Mouse (Mus musculus) thymus, postnatal 0 days (tissue): Measurements from ENCODE around the gene Atg101. TPM values are rescaled to one million over a fixed set of nuclear protein-coding genes. Genes with fewer than 3 reads are reported as not detected.
"Not testable (repeated sequence)": the region's sequence is repeated elsewhere in the genome, so short reads cannot be mapped to it uniquely, and the experiment has no call there.

Experiments used
- DNase-seq: peaks from one replicate; pipeline ENCODE4 v3.0.0-alpha.2; 2015; ENCODE audit warnings: low spot score
- polyA plus RNA-seq: library from polyadenylated mRNA; unstranded; fragments of >200 nt; fragmentation: Nextera tagmentation; extraction: Ambion mirVana; gene quantifications from 2 replicates; pipeline ENCODE4 v1.2.1, GENCODE M21; 2015

Atg101 gene
- polyA plus RNA-seq, 1 experiment from 2014 or later = 95.1 TPM

DNA sequence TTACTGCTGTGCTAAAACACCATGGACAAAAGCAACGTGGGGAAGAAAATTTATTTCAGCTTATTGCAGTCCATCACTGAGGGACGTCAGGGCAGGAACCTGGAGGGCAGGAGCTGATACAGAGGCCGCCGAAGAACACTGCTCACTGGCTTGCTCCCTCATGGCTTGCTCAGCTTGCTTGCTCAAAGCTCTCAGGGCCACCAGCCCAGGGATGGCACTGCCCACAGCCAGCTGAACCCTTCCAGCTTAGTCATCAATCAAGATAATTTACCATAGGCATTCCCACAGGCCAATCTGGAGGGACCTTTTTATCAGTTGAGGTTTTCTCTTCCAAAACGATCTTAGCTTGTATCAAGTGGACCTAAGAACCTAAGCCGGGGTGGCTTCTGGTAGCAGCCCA lies 27.9 kb downstream of the Atg101 start:
- no peak for DNase-seq

DNA sequence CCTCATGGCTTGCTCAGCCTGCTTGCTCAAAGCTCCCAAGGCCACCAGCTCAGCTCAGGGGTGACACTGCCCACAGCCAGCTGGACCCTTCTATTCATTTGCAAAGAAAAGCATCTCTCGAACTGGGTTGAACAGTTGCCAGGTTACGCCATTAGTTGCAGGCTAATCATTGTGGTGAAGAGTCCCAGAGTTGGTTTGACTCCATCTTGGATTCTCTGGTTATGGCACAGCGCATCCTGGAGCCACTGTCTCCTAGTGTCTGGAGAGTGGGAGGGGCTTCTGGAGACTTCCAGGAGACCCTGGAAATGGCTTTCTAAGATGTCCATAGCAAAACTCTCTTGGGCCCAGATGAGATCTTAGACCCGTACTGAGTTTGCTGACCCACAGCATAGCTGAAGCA lies 31.3 kb downstream of the Atg101 start:
- no peak for DNase-seq

DNA sequence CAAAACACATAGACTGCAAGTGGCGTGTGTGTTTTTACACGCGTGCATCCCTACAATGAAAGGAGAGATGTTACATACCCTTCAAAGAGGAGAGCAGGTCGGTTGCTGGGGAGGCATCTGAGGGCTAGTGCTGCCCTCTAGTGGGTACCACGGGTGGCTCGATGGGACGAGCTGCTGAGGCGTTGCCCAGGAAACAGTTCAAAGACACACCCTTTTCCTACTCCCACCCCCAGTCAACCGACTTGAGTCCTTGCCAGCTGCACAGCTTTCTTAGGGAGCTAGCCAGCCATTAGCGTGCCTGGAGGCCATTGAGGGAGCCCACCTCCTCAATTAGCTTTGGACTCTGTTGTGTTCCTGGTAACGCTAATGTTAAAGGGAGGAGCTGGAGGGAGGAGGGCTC lies 31.8 kb downstream of the Atg101 start:
- DNase-seq = peak; percentile 91

DNA sequence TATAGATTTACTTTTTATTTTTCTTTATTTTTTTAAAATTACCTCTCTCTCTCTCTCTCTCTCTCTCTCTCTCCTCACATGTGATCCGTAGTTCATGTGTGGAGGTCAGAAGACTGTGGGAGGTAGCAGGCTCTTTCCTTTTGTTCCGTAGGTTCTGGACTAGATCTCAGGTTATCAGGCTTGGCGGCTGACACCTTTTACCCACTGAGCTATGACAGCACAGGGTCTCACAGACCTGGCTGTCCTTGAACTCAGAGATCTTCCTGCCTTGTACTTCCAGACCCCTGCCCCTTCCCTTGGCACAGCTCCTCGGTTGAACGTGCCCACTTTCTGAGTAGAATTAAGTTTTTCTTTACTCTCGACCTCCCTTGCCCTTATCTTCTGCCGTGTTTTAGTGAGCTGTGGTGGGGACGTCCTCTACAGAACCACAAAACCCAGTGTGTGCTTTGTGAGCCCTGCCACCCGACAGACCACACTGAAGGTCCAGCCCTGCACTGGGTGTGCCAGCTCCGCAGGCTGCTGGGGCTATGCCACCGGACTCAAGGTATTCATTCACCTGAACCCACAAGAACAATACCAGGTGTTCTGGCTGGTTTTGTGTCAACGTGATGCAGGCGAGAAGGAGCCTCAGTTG lies 32.3 kb downstream of the Atg101 start:
- no peak for DNase-seq

DNA sequence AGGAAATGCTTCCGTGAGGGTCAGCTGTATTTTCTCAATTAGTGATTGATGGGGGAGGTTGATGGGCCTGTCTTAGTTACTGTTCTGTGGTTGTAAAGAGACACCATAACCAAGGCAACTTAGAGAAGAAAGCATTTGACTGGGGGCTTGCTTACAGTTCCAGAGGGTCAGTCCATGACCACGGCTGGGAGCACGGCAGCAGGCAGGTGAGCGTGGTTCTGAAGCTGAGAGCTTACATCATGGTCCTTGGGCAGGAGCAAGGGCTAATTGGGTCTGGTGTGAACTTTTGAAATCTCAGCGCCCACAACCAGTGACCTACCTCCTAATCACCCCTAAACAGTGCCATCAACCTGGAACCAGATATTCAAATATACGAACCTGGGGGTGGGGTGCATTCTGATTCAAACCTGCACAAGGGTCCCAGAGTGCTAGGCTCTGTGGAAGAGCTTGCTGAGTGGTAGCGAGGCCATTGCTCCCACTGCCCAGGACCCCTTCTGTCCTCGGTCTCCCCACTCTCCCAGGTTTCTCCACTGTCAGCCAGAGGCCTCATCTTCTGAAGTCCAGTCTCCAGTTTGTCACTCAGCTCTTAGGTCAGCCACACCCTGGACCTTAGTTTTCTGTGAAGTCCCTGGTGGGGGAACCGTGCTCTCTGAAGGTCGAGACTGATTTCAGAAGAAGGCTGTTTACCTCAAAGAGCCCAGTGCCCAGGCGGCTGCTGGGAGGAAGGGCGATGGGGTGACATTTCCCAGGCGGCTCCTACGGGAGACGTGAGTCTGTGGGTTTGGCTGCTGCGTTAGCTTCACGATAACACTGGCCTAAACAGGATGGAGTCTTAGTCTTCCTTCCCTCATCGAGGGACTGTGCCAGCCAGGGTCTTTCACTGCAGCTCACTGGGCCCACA lies 33.1 kb downstream of the Atg101 start:
- no peak for DNase-seq

DNA sequence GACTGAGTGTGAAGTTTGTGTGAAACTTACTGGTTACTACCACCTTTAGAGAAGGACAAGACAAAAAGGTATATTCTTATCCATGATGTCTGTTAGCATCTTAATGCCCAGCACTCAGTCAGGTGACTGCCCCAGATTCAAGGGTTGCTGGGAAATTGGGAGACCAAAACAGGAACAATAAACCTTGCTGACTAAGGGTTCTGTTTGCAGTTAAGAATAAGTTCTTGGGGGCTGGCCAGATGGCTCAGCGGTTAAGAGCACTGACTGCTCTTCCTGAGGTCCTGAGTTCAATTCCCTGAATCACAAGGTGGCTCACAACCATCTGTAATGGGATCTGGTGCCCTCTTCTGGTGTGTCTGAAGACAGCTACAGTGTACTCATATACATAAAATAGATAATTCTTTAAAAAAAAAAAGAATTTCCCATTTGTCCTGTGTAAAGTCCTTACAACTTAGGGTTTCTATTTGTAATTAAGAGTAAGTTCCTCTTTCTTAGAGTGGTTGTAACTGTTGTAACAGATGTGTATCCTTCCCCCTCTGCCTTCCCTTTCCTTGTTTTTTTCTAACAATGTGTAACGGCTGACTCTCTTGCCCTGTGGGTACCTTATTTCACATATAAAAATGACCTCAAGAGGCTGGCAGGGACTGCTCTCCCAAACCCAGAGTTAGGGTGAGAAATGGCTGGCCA lies 33.9 kb downstream of the Atg101 start:
- no peak for DNase-seq

DNA sequence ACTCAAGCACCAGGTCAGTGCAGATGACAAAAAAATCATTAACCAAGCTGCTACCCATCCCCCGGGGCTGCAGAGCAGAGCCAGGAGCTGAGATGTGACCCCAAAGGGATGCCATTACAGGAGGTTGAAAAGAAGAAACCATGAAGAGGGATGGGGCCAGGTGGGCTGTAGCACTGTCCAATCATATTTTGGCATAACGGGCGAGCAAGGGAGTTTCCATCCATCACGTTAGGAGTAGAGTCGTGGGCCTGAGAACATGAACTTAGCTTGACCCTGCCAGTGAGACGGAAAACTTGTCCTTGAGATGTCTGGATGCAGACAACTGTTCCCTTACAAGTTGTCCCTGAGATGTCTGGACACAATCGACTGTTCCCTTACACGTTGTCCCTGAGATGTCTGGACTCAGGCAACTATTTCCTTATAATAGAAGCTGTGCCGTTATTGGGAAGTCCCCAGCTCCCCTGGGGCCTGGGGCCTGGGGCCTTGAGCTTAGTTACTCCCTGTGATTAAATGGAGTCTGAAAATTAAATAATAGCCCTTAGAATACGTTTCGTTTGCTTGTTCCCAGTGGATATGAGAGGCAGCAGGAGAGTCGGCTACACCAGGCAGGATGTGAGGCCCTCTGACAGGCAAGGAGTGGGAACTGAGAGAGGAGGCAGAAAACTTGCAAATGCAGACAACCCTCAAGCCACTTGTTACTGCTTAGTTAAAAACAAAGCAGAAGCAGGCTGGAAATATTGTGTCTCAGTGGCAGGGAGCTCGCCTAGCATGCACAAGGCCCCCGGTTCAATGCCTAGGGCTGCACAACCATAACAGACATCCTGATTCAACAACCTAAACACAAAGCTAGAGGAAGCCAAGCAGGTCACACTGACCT lies 35.1 kb downstream of the Atg101 start:
- no peak for DNase-seq

DNA sequence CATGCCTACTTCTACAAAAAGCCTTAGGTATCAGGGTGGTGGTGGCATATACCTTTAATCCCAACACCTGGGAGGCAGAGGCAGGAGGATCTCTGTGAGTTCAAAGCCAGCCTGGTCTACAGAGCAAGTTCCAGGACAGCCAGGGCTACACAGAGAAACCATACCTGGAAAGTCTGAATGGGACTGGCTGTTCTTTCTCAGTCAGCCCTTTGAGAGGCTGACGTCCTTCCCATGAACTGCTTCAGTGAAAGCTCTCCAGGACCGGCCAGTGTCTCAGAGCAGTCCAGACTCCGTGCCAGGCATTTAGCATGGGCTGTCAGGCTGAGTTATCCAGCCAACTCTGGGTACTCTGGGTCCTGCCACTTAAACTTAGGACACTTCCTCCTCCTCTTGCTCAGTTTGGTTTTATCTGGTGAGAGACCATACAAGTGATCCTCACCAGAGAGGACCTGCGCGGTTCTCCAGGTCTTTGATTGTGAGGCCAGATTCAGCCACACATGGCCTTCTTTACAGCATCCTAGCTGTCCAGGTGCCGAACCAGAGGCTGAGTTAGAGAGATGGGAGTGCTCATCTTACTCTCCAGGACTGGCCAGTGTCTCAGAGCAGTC lies 36.0 kb downstream of the Atg101 start:
- no peak for DNase-seq

DNA sequence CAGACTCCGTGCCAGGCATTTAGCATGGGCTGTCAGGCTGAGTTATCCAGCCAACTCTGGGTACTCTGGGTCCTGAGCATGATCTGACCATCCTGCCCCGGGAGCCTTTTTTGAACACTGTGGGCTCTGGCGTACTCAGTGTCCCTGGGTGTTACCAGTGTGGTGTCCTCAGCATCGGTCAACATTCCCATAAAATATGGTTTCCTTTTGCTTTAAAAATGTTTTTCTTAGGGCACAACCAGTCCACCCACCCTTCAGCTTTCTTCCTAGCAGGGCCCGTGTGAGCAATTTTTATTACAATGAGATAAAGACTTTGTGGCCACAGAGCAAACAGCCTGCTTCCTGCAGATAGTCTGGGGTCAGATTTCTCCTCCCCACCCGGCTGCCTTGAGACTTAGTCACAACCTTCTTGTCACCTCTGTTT lies 36.6 kb downstream of the Atg101 start:
- DNase-seq = no peak

DNA sequence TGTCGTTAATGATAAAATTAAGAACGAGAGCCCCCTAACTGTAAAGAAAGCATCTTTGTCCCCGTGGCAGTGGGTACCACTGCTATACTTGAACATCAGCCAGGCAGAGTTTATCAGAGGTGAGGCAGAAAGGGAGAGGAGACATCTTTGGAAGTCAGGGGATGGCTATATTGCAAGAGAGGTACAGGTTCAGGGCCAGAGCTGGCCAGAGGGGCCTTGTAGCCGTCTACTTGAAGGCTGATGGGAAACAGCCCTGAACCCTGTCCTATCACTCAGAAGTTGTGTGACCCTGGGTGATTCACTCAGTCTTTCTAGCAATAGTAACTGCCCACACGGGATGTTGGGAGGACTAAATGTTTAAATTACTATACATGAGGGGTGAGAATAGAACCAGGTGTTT lies 37.1 kb downstream of the Atg101 start:
- no peak for DNase-seq

DNA sequence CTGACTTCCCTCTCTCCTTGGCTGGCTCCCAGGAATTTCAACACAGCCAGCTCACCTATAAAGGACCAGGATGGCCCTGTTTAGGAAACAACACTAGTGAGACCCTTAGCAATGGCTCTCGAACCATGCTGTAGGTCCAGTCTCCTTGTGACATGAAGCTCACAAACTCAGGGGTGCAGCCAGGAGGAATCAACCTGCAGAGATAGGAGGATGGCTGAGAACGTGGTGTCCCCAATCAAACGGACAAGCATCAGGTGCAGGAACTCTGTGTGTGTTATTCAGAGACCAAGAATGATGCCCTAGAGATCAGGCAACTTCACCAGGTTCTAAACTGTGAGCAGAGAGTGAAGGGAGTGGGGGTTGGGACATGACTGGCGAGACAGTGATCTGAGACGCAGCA lies 38.0 kb downstream of the Atg101 start:
- no peak for DNase-seq

DNA sequence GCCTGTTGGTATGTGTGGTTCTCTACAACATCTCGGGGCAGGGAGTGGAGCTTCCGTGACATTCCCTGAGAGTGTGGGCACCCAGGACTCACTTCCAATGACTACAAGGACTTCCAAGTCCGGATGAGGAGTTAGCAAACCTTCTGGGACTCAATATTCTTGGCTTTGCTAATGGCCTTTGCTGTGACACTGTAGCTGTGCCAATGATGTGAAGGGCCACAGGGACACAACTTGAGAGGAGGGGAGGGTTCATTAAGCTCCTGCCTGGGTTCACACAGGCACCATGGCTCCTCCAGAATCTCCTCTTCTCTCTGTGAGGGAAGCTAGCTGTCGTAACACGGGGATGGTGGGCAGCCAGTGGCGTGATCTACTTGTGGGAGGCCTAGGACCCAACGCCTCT lies 38.6 kb downstream of the Atg101 start:
- no peak for DNase-seq

DNA sequence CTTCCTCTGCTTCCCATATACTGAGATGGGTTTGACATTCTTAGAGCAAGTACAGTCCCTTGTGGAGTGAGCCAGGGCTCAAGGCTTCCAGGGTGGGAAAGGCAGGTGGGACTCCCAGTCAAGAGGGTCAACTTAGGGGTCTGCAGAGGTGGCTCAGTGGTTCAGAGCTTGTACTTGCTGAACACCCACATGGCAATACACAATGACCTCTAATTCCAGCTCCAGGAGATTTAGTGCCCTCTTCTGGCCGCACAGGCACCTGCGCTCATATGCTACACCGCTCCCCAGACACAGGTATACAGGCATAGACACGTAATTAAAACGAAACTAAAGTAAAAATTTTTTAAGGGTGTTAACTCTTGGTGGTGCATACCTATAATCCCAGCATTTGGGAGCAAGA lies 39.4 kb downstream of the Atg101 start:
- peak; percentile 42 for DNase-seq

DNA sequence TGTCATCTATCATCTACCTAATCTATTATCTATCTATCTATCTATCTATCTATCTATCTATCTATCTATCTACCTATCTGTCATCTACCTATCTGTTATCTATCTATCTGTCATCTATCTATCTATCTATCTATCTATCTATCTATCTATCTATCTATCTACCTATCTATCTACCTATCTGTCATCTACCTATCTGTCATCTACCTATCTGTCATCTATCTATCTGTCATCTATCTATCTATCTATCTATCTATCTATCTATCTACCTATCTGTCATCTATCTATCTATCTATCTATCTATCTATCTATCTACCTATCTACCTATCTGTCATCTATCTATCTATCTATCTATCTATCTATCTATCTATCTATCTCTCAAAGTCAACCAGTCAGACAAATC lies 40.3 kb downstream of the Atg101 start:
- not testable (repeated sequence) for DNase-seq

DNA sequence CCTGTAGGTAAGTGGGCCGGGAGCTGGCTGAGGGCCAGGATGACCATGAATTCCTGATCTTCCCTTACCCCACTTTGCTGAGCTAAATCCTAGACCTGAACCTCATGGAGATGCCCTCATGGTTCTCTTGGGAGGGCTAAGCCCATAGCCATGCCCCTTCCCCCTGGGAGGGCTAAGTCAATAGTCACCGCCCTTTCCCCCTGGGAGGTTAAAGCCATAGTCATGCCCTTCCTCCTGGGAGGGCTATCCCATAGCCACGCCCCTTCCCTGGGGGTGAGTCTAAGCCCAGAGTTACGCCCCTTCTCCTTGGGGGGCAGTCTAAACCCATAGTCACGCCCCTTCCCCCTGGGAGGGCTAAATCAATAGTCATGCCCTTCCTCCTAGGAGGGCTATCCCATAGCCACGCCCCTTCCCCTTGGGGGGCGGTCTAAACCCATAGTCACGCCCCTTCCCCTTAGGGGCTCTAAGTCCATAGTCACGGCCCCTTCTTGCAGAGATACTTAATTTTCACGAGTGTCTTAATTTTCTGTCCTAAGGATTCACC lies 42.0 kb downstream of the Atg101 start:
- no peak for DNase-seq

DNA sequence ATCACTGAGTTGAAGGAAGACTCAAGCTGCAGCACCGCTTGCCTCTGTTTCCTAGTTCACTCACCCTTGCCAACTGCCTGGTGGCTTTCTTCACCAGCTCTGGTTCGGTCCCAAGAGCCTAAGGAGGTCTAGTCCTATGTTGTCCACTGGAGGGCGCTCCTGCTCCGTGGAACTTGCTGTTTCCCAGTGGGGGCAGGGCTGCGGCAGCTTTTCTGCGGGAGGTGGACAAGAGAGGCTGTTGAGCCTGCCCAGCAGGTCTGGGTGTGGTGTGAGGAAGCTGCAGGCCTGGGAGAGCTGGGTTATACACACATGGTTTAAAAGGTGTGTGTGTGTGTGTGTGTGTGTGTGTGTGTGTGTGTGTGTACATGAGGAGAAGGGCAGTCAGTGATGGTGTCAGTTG lies 43.2 kb downstream of the Atg101 start:
- peak; percentile 56 for DNase-seq

DNA sequence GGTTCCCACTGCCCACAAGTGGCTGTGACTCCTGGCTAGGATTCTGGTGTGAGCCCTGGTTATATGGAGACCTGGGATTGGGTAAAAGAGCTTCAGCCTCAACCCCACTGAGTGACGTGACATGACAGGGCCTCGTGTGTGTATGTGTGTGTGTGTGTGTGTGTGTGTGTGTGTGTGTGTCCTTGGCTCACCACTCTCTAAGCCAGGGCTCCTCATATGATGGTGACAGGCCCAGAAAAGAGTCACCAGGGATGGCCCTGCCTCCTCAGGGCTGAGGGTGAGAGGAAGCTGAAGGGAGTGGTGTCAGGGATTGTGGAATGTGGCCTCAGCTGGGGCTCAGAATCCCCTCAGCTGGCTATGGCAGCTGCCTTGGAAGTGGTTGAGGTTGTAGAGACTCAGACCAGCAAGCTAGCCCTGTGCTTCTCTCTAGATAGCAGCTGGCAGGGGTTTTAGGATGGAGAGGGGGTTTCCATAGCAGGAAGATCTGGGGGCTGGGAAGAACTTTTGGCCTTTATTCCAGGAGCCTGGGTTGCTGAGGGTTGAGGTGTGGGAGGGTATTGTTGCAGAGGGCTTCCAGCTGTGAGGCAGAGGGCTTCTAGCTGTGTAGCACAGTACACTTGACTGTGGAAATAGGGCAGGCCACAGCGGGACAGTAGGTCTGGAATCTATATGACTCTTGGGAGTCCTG lies 44.9 kb downstream of the Atg101 start:
- no peak for DNase-seq

DNA sequence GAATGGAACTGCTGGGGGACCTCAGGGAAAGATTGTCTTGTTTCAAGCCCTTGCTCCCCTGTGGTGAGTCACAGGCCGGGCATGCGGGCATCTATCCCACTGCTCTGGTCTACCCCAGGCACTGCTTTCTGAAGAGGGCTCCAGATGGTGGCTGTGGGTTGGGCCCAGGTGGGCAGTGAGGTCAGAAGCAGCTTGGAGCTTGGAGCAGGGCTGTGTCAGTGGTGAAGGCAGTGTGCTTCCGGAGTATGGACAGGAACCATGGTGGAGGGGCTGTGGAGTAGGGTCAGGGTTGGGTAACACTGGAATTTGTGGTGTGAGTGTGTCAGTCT lies 45.5 kb downstream of the Atg101 start:
- no peak for DNase-seq

DNA sequence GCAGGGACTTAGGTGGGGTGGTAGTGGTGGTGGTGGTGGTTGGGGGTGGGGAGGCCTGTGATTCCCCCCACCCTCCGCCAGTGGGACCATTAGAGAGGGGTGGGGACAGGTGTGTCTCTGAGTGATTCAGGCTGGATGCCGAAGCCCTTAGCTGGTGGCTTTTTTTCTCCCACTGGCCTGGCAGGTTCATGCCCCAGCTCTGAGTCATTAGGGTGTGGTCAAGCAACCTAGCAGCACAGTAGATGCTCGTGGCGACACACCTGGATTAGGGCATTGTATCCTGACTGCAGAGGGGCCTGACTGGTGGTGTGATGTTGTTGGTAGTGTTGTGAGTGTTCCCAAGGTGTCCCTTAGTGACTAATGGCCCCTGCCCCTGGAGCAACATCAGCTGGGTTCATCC lies 47.0 kb downstream of the Atg101 start:
- DNase-seq = no peak

DNA sequence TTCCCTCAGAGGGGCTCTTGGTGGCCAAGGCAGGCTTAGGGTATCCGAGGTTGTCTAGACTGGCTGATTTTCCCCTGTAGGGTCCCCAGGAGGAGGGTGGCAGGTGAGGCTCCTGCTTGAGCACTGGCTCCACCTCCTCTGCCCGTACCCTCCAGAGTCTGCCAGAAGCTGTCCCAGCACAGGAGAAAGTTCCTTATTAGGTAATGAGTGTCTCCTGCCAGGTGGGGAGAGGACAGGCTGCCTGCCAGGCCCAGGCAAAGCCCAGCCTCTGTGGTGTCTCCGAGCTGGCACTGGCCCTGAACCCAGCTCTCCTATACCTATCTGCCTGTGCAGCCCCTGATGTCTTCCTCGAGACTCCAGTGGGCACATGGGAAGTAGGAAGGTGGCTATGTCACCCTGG lies 48.3 kb downstream of the Atg101 start:
- DNase-seq = no peak
